Comparison of ENCODE assay signal across 9 mouse cellular contexts in the genomic region with DNA sequence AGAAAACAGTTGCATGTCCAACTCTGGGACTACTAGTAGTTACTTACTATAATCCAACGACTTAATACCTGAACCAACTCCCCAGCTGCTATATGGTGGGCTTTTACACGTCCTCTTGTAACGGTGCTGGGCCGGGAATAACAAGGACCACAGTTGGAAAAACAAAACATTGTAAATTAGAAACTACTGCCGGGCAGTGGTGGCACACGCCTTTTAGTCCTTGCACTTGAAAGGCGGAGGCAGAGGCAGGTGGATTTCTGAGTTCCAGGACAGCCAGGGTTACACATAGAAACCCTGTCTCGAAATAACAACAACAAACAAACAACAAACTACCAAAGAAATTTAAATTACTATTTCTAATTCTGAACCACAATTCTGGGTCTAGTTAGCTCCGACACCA. TPM values are rescaled to one million over a fixed set of nuclear protein-coding genes. Genes with fewer than 3 reads are reported as not detected.
A peak's percentile ranks its signal among the peaks of the same experiment; 100 is the strongest.
DNase-seq lines count a peak whose midpoint lies in the region; ATAC-seq lines count a peak whose summit lies in the region.
"Had no signal": no experiment of that assay in that cellular context is flagged by ENCODE, and none has a peak within 500 bp of the region (broad histone marks: within the 10 kb centered on the region; RNA-seq: fewer than 3 reads in every experiment).

No protein-coding gene starts in this region.

- no peaks in the 10 kb centered on the region for H3K9me3 ChIP-seq in heart, embryonic 14.5 days (ENCODE audit: control insufficient read depth, low read length)
- no peaks in the 10 kb centered on the region for H3K9me3 ChIP-seq in hindbrain, embryonic 13.5 days
- H3K9me3 ChIP-seq in midbrain, embryonic 14.5 days (ENCODE audit: control insufficient read depth, low read length) = no peaks in the 10 kb centered on the region

- no peak for ATAC-seq in heart, embryonic 14.5 days (ENCODE audit: insufficient number of reproducible peaks, insufficient read depth, low FRiP score, low read depth)
- ATAC-seq in hindbrain, embryonic 13.5 days (ENCODE audit: low FRiP score) = peak; percentile 19
- ATAC-seq in midbrain, embryonic 14.5 days (ENCODE audit: low FRiP score, low TSS enrichment) = 0 out of 2 replicates have a peak, but pooled peaks have one; percentile 22
- ATAC-seq in monocyte, adult 5-6 weeks (replicated peaks; ENCODE audit: insufficient number of reproducible peaks, low FRiP score, low TSS enrichment, poor library complexity, severe bottlenecking) = no peak

- peak overlapping the region; percentile 81 for H3K9ac ChIP-seq in heart, embryonic 14.5 days (ENCODE audit: low read length)
- peak overlapping the region; percentile 78 for H3K9ac ChIP-seq in hindbrain, embryonic 13.5 days
- H3K9ac ChIP-seq in midbrain, embryonic 14.5 days (replicated peaks; ENCODE audit: low read length) = peak overlapping the region; percentile 57

- peak overlapping the region in 1 of 2 experiments; percentile 90; a peak in 1 of 4 replicates for H3K27ac ChIP-seq in heart, embryonic 14.5 days (replicated peaks in 1 of 2; ENCODE audit: control insufficient read depth in 1 of 2, insufficient read depth in 1 of 2, low read depth in 2 of 2, low read length in 2 of 2)
- peak overlapping the region; percentile 36; the same call in 1 of the 2 replicates for H3K27ac ChIP-seq in hindbrain, embryonic 13.5 days
- H3K27ac ChIP-seq in midbrain, embryonic 14.5 days (replicated peaks; ENCODE audit: low read depth, low read length) = no peak overlapping the region

- H3K36me3 ChIP-seq in heart, embryonic 14.5 days (ENCODE audit: control insufficient read depth, insufficient read depth, low read length) = peaks cover 32% of the 10 kb centered on the region
- peaks cover 25% of the 10 kb centered on the region for H3K36me3 ChIP-seq in hindbrain, embryonic 13.5 days
- peaks cover 32% of the 10 kb centered on the region for H3K36me3 ChIP-seq in midbrain, embryonic 14.5 days (ENCODE audit: control insufficient read depth, insufficient read depth, low read length)

- 3% methylated on average over 9 of the region's 9 CpGs for WGBS in heart, embryonic 14.5 days
- WGBS in hindbrain, embryonic 13.5 days = 5% methylated on average over 9 of the region's 9 CpGs
- WGBS in midbrain, embryonic 14.5 days = 6% methylated on average over 9 of the region's 9 CpGs

- no peaks in the 10 kb centered on the region for H3K27me3 ChIP-seq in heart, embryonic 14.5 days (ENCODE audit: control insufficient read depth, insufficient read depth, low read length)
- H3K27me3 ChIP-seq in hindbrain, embryonic 13.5 days = no peaks in the 10 kb centered on the region
- H3K27me3 ChIP-seq in midbrain, embryonic 14.5 days (ENCODE audit: control insufficient read depth, insufficient read depth, low read length) = no peaks in the 10 kb centered on the region
- H3K27me3 ChIP-seq: Patski had no signal

- DNase-seq in heart, adult 9 months (ENCODE audit: low spot score in 2 of 2) = no peak
- peak; percentile 5 for DNase-seq in R1 (ENCODE audit: low read depth, low spot score)
- no peak for DNase-seq in midbrain, embryonic 14.5 days
- no peak for DNase-seq in urinary bladder, postnatal 25 days (ENCODE audit: low spot score)
- DNase-seq in thymus, postnatal 36 days = no peak

- H3K4me2 ChIP-seq in heart, embryonic 14.5 days (ENCODE audit: low read length) = peak overlapping the region; percentile 96
- peak overlapping the region; percentile 73 for H3K4me2 ChIP-seq in hindbrain, embryonic 13.5 days
- H3K4me2 ChIP-seq in midbrain, embryonic 14.5 days (ENCODE audit: low read length) = peak overlapping the region; percentile 90

- H3K4me3 ChIP-seq in heart, embryonic 14.5 days (ENCODE audit: control insufficient read depth in 1 of 2, insufficient read depth in 1 of 2, low read depth in 1 of 2, low read length in 2 of 2) = peak overlapping the region; percentile 61 to 71
- peak overlapping the region; percentile 61 for H3K4me3 ChIP-seq in hindbrain, embryonic 13.5 days
- peak overlapping the region; percentile 65 for H3K4me3 ChIP-seq in midbrain, embryonic 14.5 days (replicated peaks; ENCODE audit: low read depth, low read length)

- H3K4me1 ChIP-seq in heart, embryonic 14.5 days (ENCODE audit: control insufficient read depth in 2 of 2, insufficient read depth in 2 of 2, low read length in 2 of 2) = peaks cover 2 to 17% of the 10 kb centered on the region in 2 experiments; a peak in 3 of 4 replicates
- H3K4me1 ChIP-seq in hindbrain, embryonic 13.5 days (replicated peaks) = peaks cover 30% of the 10 kb centered on the region
- peaks cover 20% of the 10 kb centered on the region for H3K4me1 ChIP-seq in midbrain, embryonic 14.5 days (ENCODE audit: control insufficient read depth, insufficient read depth, low read length)

RNA-seq across cellular contexts. Expression of a gene that starts 0.4 kb away (rescaled TPM):
- 14.3 and 16.9 TPM in 2 replicates for polyA plus RNA-seq in heart, embryonic 14.5 days (2014; fragmentation: Nextera tagmentation; extraction: Ambion mirVana)
- 26.7 and 28.6 TPM in 2 replicates for polyA plus RNA-seq in hindbrain, embryonic 13.5 days (2015; fragmentation: Nextera tagmentation; extraction: Ambion mirVana)
- polyA plus RNA-seq in midbrain, embryonic 14.5 days (2014; fragmentation: Nextera tagmentation; extraction: Ambion mirVana) = 23.3 and 25.4 TPM in 2 replicates
- 29.1 to 46.4 TPM (median 29.3 TPM) in 3 replicates for total RNA-seq in monocyte, adult 5-6 weeks (2017)

RNA-seq across cellular contexts. Expression of a gene that starts 7.1 kb away (rescaled TPM):
- polyA plus RNA-seq in heart, embryonic 14.5 days (2014; fragmentation: Nextera tagmentation; extraction: Ambion mirVana) = 3.5 and 4.5 TPM in 2 replicates
- 22.2 and 25.4 TPM in 2 replicates for polyA plus RNA-seq in hindbrain, embryonic 13.5 days (2015; fragmentation: Nextera tagmentation; extraction: Ambion mirVana)
- 23.5 and 24.7 TPM in 2 replicates for polyA plus RNA-seq in midbrain, embryonic 14.5 days (2014; fragmentation: Nextera tagmentation; extraction: Ambion mirVana)
- not detected in 3 replicates for total RNA-seq in monocyte, adult 5-6 weeks (2017)

RNA-seq across cellular contexts. Expression of a gene that starts 11.7 kb away (rescaled TPM):
- polyA plus RNA-seq in heart, embryonic 14.5 days (2014; fragmentation: Nextera tagmentation; extraction: Ambion mirVana) = 26.4 and 27.1 TPM in 2 replicates
- polyA plus RNA-seq in hindbrain, embryonic 13.5 days (2015; fragmentation: Nextera tagmentation; extraction: Ambion mirVana) = 17.2 and 18.5 TPM in 2 replicates
- polyA plus RNA-seq in midbrain, embryonic 14.5 days (2014; fragmentation: Nextera tagmentation; extraction: Ambion mirVana) = 21.5 and 21.8 TPM in 2 replicates
- total RNA-seq in monocyte, adult 5-6 weeks (2017) = 22.4 to 46.2 TPM (median 25.7 TPM) in 3 replicates

RNA-seq across cellular contexts. Expression of a gene that starts 16.7 kb away (rescaled TPM):
- polyA plus RNA-seq in heart, embryonic 14.5 days (2014; fragmentation: Nextera tagmentation; extraction: Ambion mirVana) = 4.4 and 4.5 TPM in 2 replicates
- polyA plus RNA-seq in hindbrain, embryonic 13.5 days (2015; fragmentation: Nextera tagmentation; extraction: Ambion mirVana) = 5.2 and 7.0 TPM in 2 replicates
- polyA plus RNA-seq in midbrain, embryonic 14.5 days (2014; fragmentation: Nextera tagmentation; extraction: Ambion mirVana) = 2.0 and 3.3 TPM in 2 replicates
- total RNA-seq in monocyte, adult 5-6 weeks (2017) = not detected in 3 replicates

RNA-seq across cellular contexts. Expression of a gene that starts 47.8 kb away (rescaled TPM):
- polyA plus RNA-seq in heart, embryonic 14.5 days (2014; fragmentation: Nextera tagmentation; extraction: Ambion mirVana) = 161 and 193 TPM in 2 replicates
- polyA plus RNA-seq in hindbrain, embryonic 13.5 days (2015; fragmentation: Nextera tagmentation; extraction: Ambion mirVana) = 256 and 260 TPM in 2 replicates
- 269 and 277 TPM in 2 replicates for polyA plus RNA-seq in midbrain, embryonic 14.5 days (2014; fragmentation: Nextera tagmentation; extraction: Ambion mirVana)
- 20.9 to 31.5 TPM (median 22.4 TPM) in 3 replicates for total RNA-seq in monocyte, adult 5-6 weeks (2017)

Comparison
In these comparisons a context has a peak if more than half of its experiments do, and no peak if none do; other contexts are left out.
1. ATAC-seq: peak in hindbrain, embryonic 13.5 days (single experiment) and midbrain, embryonic 14.5 days (single experiment); none in heart, embryonic 14.5 days (single experiment) and monocyte, adult 5-6 weeks (single experiment).
2. Peak in every context shown above with its lines, with median percentiles within 50 percentile points of each other: H3K4me2 ChIP-seq, H3K4me3 ChIP-seq and H3K9ac ChIP-seq.